In the genomic region with DNA sequence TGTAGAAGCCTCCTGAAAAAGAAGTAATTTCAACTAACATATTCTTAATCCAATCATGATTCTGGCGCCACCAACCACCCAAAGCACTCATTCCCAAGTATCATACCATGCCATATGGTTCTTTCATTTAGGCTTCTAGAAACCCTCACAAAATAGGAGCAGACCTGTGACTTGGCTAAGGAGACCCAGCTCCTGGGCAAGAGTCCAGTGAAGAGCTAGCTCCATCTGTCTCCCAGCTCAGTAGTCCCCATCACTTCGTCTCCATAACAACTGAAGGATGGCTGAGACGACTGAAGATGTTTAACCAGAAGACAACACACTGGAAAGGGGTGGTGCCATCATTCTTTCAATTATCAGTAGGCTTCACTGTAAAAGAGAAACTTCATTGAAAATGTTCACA, we compare ENCODE assay signal across 12 mouse cellular contexts. TPM values are rescaled to one million over a fixed set of nuclear protein-coding genes. Genes with fewer than 3 reads are reported as not detected.
DNase-seq lines count a peak whose midpoint lies in the region; ATAC-seq and TF ChIP-seq lines count a peak whose summit lies in the region.
"Had no signal": no experiment of that assay in that cellular context is flagged by ENCODE, and none has a peak within 500 bp of the region (broad histone marks: within the 10 kb centered on the region; RNA-seq: fewer than 3 reads in every experiment).

No protein-coding gene starts in this region.

- H3K9me3 ChIP-seq in lung, postnatal 0 days (ENCODE audit: low read length) = no peaks in the 10 kb centered on the region
- H3K9me3 ChIP-seq: embryonic facial prominence, embryonic 13.5 days; liver, embryonic 13.5 days had no signal

- no peak for TF ChIP-seq POLR2A in brain, embryonic 14.5 days (IDR thresholded peaks at IDR 0.05; ENCODE audit: borderline replicate concordance, extremely low read depth, insufficient read depth, insufficient read length, poor library complexity, severe bottlenecking)

- no peak overlapping the region for H3K4me3 ChIP-seq in lung, postnatal 0 days (ENCODE audit: low read depth, low read length)
- H3K4me3 ChIP-seq: embryonic facial prominence, embryonic 13.5 days; liver, embryonic 13.5 days had no signal

- no peaks in the 10 kb centered on the region for H3K4me1 ChIP-seq in lung, postnatal 0 days (ENCODE audit: insufficient read depth, low read depth, low read length)
- H3K4me1 ChIP-seq: embryonic facial prominence, embryonic 13.5 days; liver, embryonic 13.5 days had no signal

- intact Hi-C loops in left cerebral cortex, postnatal 14 days (cut with DNase I) = no loop called here

- no peak for TF ChIP-seq CTCF in brain, embryonic 14.5 days (IDR thresholded peaks at IDR 0.05; ENCODE audit: borderline replicate concordance, extremely low read depth, insufficient read depth, insufficient read length)
- TF ChIP-seq CTCF in lung, postnatal 0 days (IDR thresholded peaks at IDR 0.05) = no peak

- H3K4me2 ChIP-seq in lung, postnatal 0 days (replicated peaks; ENCODE audit: low read depth, low read length) = no peak overlapping the region
- H3K4me2 ChIP-seq: embryonic facial prominence, embryonic 13.5 days; hindbrain, embryonic 14.5 days; liver, embryonic 13.5 days had no signal

- no peak for ATAC-seq in lung, postnatal 0 days

- TF ChIP-seq EP300 in lung, postnatal 0 days (IDR thresholded peaks at IDR 0.05) = no peak

- H3K27me3 ChIP-seq in lung, postnatal 0 days (replicated peaks; ENCODE audit: insufficient read depth, low read length) = no peaks in the 10 kb centered on the region
- H3K27me3 ChIP-seq: embryonic facial prominence, embryonic 13.5 days; liver, embryonic 13.5 days had no signal

- no peaks in the 10 kb centered on the region for H3K36me3 ChIP-seq in lung, postnatal 0 days (ENCODE audit: insufficient read depth, low read length)
- H3K36me3 ChIP-seq: embryonic facial prominence, embryonic 13.5 days; liver, embryonic 13.5 days had no signal

- 66% methylated on average over 3 of the region's 3 CpGs for WGBS in lung, postnatal 0 days

- peak; percentile 76 for DNase-seq in brain, embryonic 14.5 days (ENCODE audit: low read depth)
- DNase-seq in cerebellum, adult 11-12 months = peak; percentile 92
- DNase-seq in frontal cortex, postnatal 14 days (ENCODE audit: low spot score in 2 of 2) = peak; percentile 23 to 35
- peak; percentile 48 to 65 for DNase-seq in left cerebral cortex, postnatal 14 days (ENCODE audit: low spot score in 2 of 2)
- DNase-seq in heart, adult 8-10 months (ENCODE audit: low spot score) = no peak
- DNase-seq in adipocyte (ENCODE audit: low spot score) = no peak
- no peak for DNase-seq in gastrocnemius, postnatal 10 days
- no peak for DNase-seq in lung, postnatal 0 days (ENCODE audit: low spot score)
- DNase-seq: kidney, postnatal 25 days; liver, embryonic 13.5 days had no signal

- H3K27ac ChIP-seq in lung, postnatal 0 days (ENCODE audit: low read length) = no peak overlapping the region
- H3K27ac ChIP-seq: embryonic facial prominence, embryonic 13.5 days; liver, embryonic 13.5 days had no signal

- H3K9ac ChIP-seq in lung, postnatal 0 days (replicated peaks; ENCODE audit: low read depth) = no peak overlapping the region
- H3K9ac ChIP-seq: embryonic facial prominence, embryonic 13.5 days; hindbrain, embryonic 14.5 days; liver, embryonic 13.5 days had no signal

RNA-seq across cellular contexts. Expression of a gene that starts 9.7 kb away (rescaled TPM):
- 33.5 and 45.8 TPM in 2 replicates for polyA plus RNA-seq in brain, embryonic 14.5 days (2012; rRNA removed)
- total RNA-seq in left cerebral cortex, postnatal 14 days (2021) = 10 to 100 TPM; 28.9 to 29.3 TPM
- 10 to 100 TPM; 11.2 to 13.8 (median 12.7) TPM for total RNA-seq in heart, adult 8-10 months (2022)
- total RNA-seq in gastrocnemius, postnatal 10 days (2021) = 1 to 10 TPM; 5.1 to 5.9 TPM
- 15.5 and 15.7 TPM in 2 replicates for polyA plus RNA-seq in lung, postnatal 0 days (2015; fragmentation: Nextera tagmentation; extraction: Ambion mirVana)

Comparison
In these comparisons a context has a peak if more than half of its experiments do, and no peak if none do; other contexts are left out.
1. DNase-seq: peak in brain, embryonic 14.5 days (single experiment), cerebellum, adult 11-12 months (single experiment), frontal cortex, postnatal 14 days (2 of 2) and left cerebral cortex, postnatal 14 days (2 of 2); none in heart, adult 8-10 months (single experiment), adipocyte (single experiment), gastrocnemius, postnatal 10 days (single experiment) and lung, postnatal 0 days (single experiment).